Mouse (Mus musculus): ENCODE results near the gene Ncln. TPM values are rescaled to one million over a fixed set of nuclear protein-coding genes. Genes with fewer than 3 reads are reported as not detected.

The Ncln gene
- 100 to 1,000 TPM; 108 to 149 TPM for polyA plus RNA-seq (2012; fragmentation: generic; extraction: Trizol)

DNA sequence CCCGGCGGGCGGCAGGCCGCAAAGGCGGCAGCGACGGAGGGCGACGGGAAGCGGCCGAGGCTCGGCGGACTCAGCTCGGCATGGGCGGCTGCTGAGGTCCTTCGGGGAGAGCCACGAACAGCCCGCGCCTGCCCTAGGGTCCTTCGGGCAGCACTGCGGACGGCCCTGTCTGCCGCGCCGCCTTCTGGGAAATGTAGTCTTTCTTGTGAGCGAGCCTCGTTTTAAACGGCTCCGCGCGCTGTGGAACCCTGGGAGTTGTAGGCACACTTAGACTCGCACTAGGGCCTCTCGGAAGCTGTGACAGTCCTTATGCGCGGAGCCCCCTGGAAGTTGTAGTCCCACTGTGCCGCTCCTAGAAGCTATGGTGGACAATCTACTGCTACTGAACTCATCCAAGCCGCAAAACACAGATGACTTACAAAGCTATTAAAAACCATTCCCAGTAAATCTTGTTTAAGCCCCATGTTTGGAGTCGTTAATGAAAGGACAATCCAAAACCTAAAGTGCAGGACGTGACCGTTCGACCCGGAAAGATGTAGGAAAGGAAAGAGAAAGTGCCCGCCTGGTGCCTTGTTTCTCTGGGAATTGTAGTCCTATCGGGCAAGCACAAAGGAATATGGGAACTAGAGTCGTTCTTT, at the start of gene Ncln:
Gene Ncln (minus strand): TSS at position 129 of the 638 bp plus-strand sequence.

DNA sequence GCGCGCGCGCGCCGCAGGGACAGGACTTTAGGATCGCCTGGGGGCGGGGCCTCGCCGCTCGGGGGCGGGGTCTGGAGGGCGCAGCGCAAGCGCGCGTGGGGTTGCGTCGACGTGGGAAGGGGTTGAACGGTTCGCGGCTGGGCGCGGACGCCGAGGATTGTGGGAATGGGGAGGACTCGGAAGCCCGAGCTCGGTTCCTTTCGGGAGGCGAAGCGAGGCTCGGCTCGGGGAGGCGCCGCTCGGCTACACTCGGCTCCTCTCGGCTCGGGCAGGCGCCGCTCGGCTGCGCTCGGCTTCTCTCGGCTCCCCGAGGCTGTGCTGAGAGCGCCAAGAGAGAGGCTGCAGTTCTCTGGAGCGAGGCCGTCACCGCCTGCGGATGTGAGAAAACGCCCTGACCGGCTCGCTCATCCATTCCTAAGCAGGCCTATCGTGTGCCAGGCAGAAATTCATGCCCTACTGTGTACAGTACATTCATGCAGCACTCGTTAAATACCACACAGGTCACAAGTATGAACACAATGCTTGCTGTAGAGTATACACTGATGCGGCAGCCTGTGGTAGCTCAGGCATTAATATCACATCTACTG, 49.1 kb upstream of the Ncln start, which contains the start of gene Gna11:
Gene Gna11 (minus strand): TSS at position 30 of the 587 bp plus-strand sequence.

DNA sequence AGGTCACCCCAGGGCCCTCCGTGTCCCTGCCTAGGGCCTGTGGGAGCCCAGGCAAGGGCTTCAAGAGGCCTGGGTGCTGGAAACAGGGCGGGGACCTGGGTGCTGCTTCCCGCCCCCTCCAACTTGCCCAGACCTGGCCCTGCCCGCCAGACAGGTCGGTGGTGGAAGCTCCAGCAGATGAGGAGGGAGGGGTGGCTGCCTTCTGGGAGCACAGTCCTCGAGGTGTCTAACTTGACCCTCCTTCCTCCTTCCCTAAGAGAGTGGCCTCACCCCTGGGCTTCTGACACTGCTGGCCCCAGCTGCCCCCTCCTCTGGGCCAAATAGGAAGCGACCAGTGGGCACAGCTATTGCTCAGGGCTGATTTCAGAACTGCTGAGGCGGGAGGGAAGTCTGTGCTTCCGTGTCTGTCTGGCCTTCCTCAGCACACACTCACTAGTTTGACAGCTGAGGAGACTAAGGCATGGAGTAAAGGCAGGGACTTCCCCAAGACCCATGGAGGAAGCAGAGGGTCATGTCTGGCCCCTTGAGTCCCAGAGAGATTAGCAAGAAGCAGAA, 27.9 kb upstream of the Ncln start, which contains the start of gene Gna15:
Gene Gna15 (minus strand): TSS at position 175 of the 555 bp plus-strand sequence.

DNA sequence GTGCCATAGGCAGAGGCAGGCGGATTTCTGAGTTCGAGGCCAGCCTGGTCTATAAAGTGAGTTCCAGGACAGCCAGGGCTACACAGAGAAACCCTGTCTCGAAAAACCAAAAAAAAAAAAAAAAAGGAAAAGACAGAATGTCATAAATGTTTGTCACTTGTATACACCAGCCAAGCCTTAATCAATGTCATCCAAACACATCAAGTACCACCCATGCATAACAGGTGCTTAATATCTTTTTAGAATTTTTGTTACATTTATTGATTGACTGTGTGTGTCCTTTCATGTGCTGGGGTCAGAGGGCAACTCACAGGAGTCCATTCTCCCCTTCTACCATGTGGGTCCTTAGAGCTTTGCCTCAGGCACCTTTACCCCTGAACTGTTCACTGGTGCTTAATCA, 3.8 kb upstream of the Ncln start, which contains the start of gene S1pr4:
Gene S1pr4 (minus strand): TSS at position 101 of the 400 bp plus-strand sequence.

DNA sequence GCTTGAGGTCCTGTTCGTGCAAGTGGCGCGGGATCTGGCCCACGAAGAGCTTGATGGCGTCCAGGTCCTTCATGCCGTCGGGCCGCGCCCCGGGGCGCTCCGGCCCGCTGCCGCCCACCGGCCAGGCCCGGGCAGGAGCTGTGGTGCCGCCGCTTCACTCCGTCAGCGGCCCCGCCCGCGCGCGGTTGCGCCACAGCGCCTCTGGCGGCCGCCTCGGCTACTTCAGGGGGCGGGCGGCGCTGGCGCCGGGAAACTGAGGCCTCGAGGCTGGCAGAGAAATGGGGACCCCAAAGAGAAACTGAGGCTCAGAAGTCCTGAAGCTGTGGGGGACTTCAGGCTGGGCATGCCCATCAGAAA, 13.7 kb downstream of the Ncln start, which contains the start of gene Celf5:
Gene Celf5 (minus strand): TSS at position 177 of the 357 bp plus-strand sequence.

DNA sequence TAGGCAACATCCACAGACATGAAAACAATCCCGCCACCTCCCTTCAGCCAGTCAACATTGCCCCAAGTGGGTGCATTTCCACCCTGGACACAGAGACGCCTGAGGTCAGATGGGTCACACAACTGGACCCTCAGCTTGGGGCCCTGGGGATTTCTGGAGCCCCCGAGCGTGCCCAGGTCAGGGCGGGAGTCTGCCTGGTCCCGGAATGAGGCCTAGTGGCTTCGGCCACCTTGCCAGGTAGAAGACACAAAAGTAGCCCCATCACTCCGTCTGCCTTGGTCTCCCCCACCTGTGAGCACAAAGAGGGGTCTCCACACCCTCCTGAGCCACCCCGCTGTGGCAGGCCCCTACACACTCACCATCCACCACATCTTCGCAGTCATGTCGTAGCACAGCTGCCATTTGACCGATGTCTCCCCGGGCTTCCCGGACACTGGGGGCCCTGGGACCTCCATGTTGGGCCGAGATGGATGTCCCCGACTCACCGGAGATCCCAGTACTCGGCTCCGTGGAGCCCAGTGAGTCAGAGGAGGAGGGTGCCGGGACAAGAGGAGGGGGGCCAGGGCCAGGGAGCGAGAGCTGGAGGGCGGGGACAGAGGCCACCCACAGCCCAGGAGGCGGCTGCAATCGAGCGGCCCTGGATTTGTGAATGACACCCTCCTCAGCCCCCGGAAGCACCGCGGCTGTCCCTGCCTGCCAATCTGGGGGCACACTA, 40.9 kb downstream of the Ncln start, which contains the start of gene Nfic:
Gene Nfic (minus strand): TSS at position 455 of the 715 bp plus-strand sequence.

Other genes with a start within 250 kb of the Ncln start
- gene Matk, start 243.5 kb downstream of the Ncln start, polyA plus RNA-seq (2012; fragmentation: generic; extraction: Trizol), result 1 to 10 TPM in 1 of 2 experiments, under 1 TPM in 1; 0.69 to 1.9 TPM
- gene Mrpl54, start 229.5 kb downstream of the Ncln start, polyA plus RNA-seq (2012; fragmentation: generic; extraction: Trizol), result 100 to 1,000 TPM; 242 to 665 TPM
- gene Apba3, start 229.4 kb downstream of the Ncln start, polyA plus RNA-seq (2012; fragmentation: generic; extraction: Trizol), result 100 to 1,000 TPM; 128 to 134 TPM
- under 1 TPM in 1 of 2 experiments, not detected in 1; 0.02 TPM for gene Tjp3, start 204.8 kb downstream of the Ncln start, polyA plus RNA-seq (2012; fragmentation: generic; extraction: Trizol)
- 10 to 100 TPM; 23.9 to 61.5 TPM for gene Pip5k1c, start 203.4 kb downstream of the Ncln start, polyA plus RNA-seq (2012; fragmentation: generic; extraction: Trizol)
- 10 to 100 TPM; 27.2 to 37.4 TPM for gene Cactin, start 175.3 kb downstream of the Ncln start, polyA plus RNA-seq (2012; fragmentation: generic; extraction: Trizol)
- 1 to 10 TPM in 1 of 2 experiments, under 1 TPM in 1; 0.02 to 2.0 TPM for gene Tbxa2r, start 167.7 kb downstream of the Ncln start, polyA plus RNA-seq (2012; fragmentation: generic; extraction: Trizol)
- gene Gipc3, start 153.1 kb downstream of the Ncln start, polyA plus RNA-seq (2012; fragmentation: generic; extraction: Trizol), result 1 to 10 TPM in 1 of 2 experiments, under 1 TPM in 1; 0.42 to 1.2 TPM
- gene Hmg20b, start 145.9 kb downstream of the Ncln start, polyA plus RNA-seq (2012; fragmentation: generic; extraction: Trizol), result 100 to 1,000 TPM; 102 to 104 TPM
- gene Mfsd12, start 138.9 kb downstream of the Ncln start, polyA plus RNA-seq (2012; fragmentation: generic; extraction: Trizol), result 10 to 100 TPM in 1 of 2 experiments, 1 to 10 TPM in 1; 4.0 to 13.8 TPM
- 1 to 10 TPM in 1 of 2 experiments, under 1 TPM in 1; 0.27 to 2.1 TPM for gene 4930404N11Rik, start 130.6 kb downstream of the Ncln start, polyA plus RNA-seq (2012; fragmentation: generic; extraction: Trizol)
- gene Fzr1, start 117.9 kb downstream of the Ncln start, polyA plus RNA-seq (2012; fragmentation: generic; extraction: Trizol), result 10 to 100 TPM; 57.6 to 80.9 TPM
- gene Dohh, start 112.0 kb downstream of the Ncln start, polyA plus RNA-seq (2012; fragmentation: generic; extraction: Trizol), result 100 to 1,000 TPM in 1 of 2 experiments, 10 to 100 TPM in 1; 82.6 to 184 TPM
- 1 to 10 TPM in 1 of 2 experiments, under 1 TPM in 1; 0.55 to 3.2 TPM for gene Gm48551, start 111.9 kb downstream of the Ncln start, polyA plus RNA-seq (2012; fragmentation: generic; extraction: Trizol)
- gene Gm48552, start 107.4 kb downstream of the Ncln start, polyA plus RNA-seq (2012; fragmentation: generic; extraction: Trizol), result 1 to 10 TPM in 1 of 2 experiments, not detected in 1; 1.8 TPM
- 1 to 10 TPM in 1 of 2 experiments, under 1 TPM in 1; 0.94 to 1.3 TPM for gene Smim24, start 103.3 kb downstream of the Ncln start, polyA plus RNA-seq (2012; fragmentation: generic; extraction: Trizol)
- gene Nfic, start 40.8 kb downstream of the Ncln start, polyA plus RNA-seq (2012; fragmentation: generic; extraction: Trizol), result 100 to 1,000 TPM; 130 to 180 TPM
- 1 to 10 TPM; 1.9 to 5.7 TPM for gene Celf5, start 13.7 kb downstream of the Ncln start, polyA plus RNA-seq (2012; fragmentation: generic; extraction: Trizol)
- under 1 TPM in 1 of 2 experiments, not detected in 1; 0.02 TPM for gene S1pr4, start 3.7 kb upstream of the Ncln start, polyA plus RNA-seq (2012; fragmentation: generic; extraction: Trizol)
- under 1 TPM; 0.22 to 0.24 TPM for gene Gna15, start 27.8 kb upstream of the Ncln start, polyA plus RNA-seq (2012; fragmentation: generic; extraction: Trizol)
- gene Gna11, start 48.8 kb upstream of the Ncln start, polyA plus RNA-seq (2012; fragmentation: generic; extraction: Trizol), result 100 to 1,000 TPM; 106 to 118 TPM
- gene Aes, start 63.1 kb upstream of the Ncln start, polyA plus RNA-seq (2012; fragmentation: generic; extraction: Trizol), result 1,000 to 10,000 TPM; 1,359 to 1,572 TPM
- 100 to 1,000 TPM in 1 of 2 experiments, 1 to 10 TPM in 1; 6.0 to 202 TPM for gene Tle2, start 78.2 kb upstream of the Ncln start, polyA plus RNA-seq (2012; fragmentation: generic; extraction: Trizol)
- gene Tle6, start 104.7 kb upstream of the Ncln start, polyA plus RNA-seq (2012; fragmentation: generic; extraction: Trizol), result 10 to 100 TPM; 22.0 to 71.5 TPM
- 1 to 10 TPM in 1 of 2 experiments, under 1 TPM in 1; 0.25 to 1.0 TPM for gene BC025920, start 109.9 kb upstream of the Ncln start, polyA plus RNA-seq (2012; fragmentation: generic; extraction: Trizol)
- 10 to 100 TPM; 13.1 to 36.0 TPM for gene Sirt6, start 131.4 kb upstream of the Ncln start, polyA plus RNA-seq (2012; fragmentation: generic; extraction: Trizol)
- gene Ankrd24, start 132.1 kb upstream of the Ncln start, polyA plus RNA-seq (2012; fragmentation: generic; extraction: Trizol), result 10 to 100 TPM in 1 of 2 experiments, 1 to 10 TPM in 1; 4.7 to 18.1 TPM
- gene Gm10778, start 152.7 kb upstream of the Ncln start, polyA plus RNA-seq (2012; fragmentation: generic; extraction: Trizol), result under 1 TPM; 0.04 to 0.45 TPM
- gene Zfp433, start 208.4 kb upstream of the Ncln start, polyA plus RNA-seq (2012; fragmentation: generic; extraction: Trizol), result 1 to 10 TPM in 1 of 2 experiments, under 1 TPM in 1; 0.08 to 1.1 TPM

Measured in C3H10T1/2 (cell line).